Mouse (Mus musculus): ENCODE results near the gene Krt27.

Gene Krt27

GRCm38 (mm10) chr11:99329655-99330054 is 21.2 kb downstream of the Krt27 start:
- DNase-seq (ENCODE audit: low spot score in 2 of 2), result no peak

GRCm38 (mm10) chr11:99322851-99323250 is 28.1 kb downstream of the Krt27 start, which contains the start of gene Krt25:
Krt25 (minus strand) TSS chr11:99322951.
- DNase-seq (ENCODE audit: low spot score in 2 of 2), result no peak

GRCm38 (mm10) chr11:99321094-99321493 is 29.8 kb downstream of the Krt27 start:
- no peak for DNase-seq (ENCODE audit: low spot score in 2 of 2)

- no peak for DNase-seq (ENCODE audit: low spot score in 2 of 2)
Observed at GRCm38 (mm10) chr11:99319127-99319526, 31.8 kb downstream of the Krt27 start.

- DNase-seq (ENCODE audit: low spot score in 2 of 2), result no peak
Observed at GRCm38 (mm10) chr11:99316543-99316942, 34.4 kb downstream of the Krt27 start.

- no peak for DNase-seq (ENCODE audit: low spot score in 2 of 2)
Observed at GRCm38 (mm10) chr11:99314594-99314993, 36.3 kb downstream of the Krt27 start.

GRCm38 (mm10) chr11:99310882-99311281 is 40.0 kb downstream of the Krt27 start:
- no peak for DNase-seq (ENCODE audit: low spot score in 2 of 2)

- peak; percentile 19 to 46 for DNase-seq (ENCODE audit: low spot score in 2 of 2)
Observed at GRCm38 (mm10) chr11:99307579-99307978, 43.3 kb downstream of the Krt27 start.
